Mouse (Mus musculus) Muller cell, postnatal 12 days (primary cell): ENCODE measurements around the gene Nsun4.

ENCODE experiments used
- DNase-seq: peaks from one replicate; pipeline ENCODE4 v3.0.0-alpha.2; 2015; ENCODE audit errors: inconsistent ontology term

Gene Nsun4

GRCm38 (mm10) chr4:116047681-116048080 is 6.0 kb downstream of the Nsun4 start:
- no peak for DNase-seq

GRCm38 (mm10) chr4:116046604-116047003 is 7.1 kb downstream of the Nsun4 start:
- no peak for DNase-seq

DNA sequence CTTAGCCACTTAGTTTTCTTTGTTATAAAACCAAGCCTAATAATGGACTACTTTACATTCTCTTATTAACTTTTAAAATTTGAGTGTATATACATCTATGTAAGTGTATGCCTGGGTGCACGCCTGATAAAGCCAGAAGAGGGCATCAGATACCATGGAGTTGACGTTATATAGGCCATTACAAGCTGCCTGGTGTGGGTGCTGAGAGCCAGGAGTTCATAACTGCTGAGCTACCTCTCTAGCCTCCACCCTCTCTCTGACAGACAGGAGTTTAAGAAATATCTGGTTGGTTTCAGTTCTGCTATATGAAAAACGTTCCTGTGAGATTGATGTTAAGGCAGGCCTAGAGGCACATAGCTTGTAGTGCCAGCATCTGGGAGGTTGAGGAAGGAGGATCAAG is 11.5 kb downstream of the Nsun4 start:
- no peak for DNase-seq

DNA sequence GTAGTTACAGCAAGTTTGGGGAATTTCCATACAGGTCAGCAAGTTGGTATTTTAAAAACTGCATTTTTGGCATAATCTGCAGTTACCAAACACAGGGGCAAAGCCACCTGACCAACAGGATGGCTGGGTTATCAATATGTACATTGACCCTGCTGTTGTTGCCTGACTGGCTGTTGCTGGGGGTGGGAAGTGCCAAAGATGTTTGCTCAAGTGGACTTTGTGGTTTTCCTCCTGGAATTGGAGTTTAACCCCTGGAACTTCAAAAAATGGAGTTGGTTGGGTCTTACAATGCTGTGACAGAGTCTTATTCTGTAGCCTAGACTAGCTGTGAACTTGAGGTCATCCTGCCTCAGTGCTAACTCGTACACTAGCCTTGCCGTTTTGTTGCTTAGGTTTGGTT is 13.2 kb downstream of the Nsun4 start:
- no peak for DNase-seq

GRCm38 (mm10) chr4:116033374-116033773 is 20.3 kb downstream of the Nsun4 start:
- DNase-seq, result no peak

- no peak for DNase-seq
Measured at GRCm38 (mm10) chr4:116032906-116033305, 20.8 kb downstream of the Nsun4 start.

GRCm38 (mm10) chr4:116017902-116018746 is 35.6 kb downstream of the Nsun4 start, which contains the start of gene Faah:
Gene Faah (minus strand): TSS chr4:116017926.
- DNase-seq, result peak; percentile 14

DNA sequence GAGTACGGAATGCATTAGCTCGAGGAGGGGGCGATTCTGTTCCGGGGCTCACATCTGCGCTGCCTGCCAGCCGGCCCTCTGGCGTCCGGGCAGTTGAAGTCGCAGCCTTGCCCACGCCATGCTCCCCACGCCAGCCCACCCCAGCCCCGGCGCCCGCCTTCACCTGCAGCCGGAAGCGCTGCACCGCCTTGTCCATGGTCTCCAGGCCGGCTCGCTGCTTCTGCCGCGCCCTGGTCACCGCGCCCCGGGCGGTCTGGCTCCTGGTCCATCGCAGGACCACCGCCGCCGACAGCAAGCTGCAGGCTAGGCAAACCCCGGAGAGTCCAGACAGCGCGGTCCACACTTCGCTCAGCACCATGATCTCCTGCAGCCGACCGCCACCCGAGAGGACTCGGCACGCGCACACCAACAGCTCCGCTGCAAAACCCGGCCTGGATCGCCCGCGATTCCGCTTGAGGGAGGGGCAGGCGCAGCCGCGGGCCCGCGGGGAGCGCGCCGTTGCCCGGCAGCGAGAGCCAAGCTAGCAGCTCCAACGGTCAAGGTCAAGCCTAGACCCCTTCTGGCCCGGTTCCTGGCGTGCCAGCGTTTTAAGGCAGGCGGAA is 36.3 kb downstream of the Nsun4 start:
- peak; percentile 77 for DNase-seq

- DNase-seq, result no peak
Measured at GRCm38 (mm10) chr4:116016862-116017299, 36.8 kb downstream of the Nsun4 start.

GRCm38 (mm10) chr4:116016396-116016795 is 37.3 kb downstream of the Nsun4 start:
- DNase-seq, result no peak

DNA sequence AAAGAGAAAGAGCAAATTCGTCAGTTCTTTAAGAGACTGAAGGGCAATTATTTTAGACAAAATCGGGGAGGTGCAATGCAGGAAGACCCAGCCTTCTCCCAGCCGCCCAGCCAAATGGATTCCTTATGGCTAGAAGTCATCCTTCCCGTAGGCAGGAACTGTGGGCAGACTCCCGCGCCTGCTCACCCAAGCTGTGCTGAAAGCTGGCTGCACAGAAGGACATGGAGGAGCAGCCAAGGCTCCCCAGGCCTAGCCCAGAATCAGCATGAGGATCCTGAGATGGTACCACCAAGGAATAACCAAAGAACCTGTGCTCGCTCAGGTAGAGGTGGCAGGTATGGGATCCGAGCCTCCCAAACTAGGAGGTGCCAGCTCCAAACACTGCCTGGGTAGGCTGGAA is 37.7 kb downstream of the Nsun4 start:
- DNase-seq, result no peak

DNA sequence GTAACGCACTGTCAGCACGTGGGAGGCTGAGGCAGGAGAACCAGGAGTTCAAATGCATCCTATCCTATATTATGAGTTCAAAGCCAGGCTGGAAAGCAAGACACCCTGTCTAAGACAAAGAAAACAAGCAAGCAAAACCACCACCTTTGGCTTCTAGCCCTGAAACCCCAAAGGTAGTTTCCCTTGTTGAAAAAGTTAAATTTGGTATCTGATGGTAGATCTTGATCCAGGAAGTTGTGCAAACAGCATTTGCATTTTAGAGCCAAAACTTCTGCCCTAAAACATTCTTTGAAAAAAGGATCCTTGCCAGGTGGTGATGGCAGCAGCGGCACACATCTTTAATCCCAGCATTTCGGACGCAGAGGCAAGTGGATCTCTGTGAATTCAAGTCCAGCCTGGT is 38.2 kb downstream of the Nsun4 start:
- no peak for DNase-seq

- no peak for DNase-seq
Measured at GRCm38 (mm10) chr4:116010186-116010585, 43.5 kb downstream of the Nsun4 start.

GRCm38 (mm10) chr4:116001206-116001605 is 52.5 kb downstream of the Nsun4 start:
- DNase-seq, result no peak

- no peak for DNase-seq
Measured at GRCm38 (mm10) chr4:116000671-116001070, 53.0 kb downstream of the Nsun4 start.

- no peak for DNase-seq
Measured at GRCm38 (mm10) chr4:115996729-115997128, 56.9 kb downstream of the Nsun4 start.

DNA sequence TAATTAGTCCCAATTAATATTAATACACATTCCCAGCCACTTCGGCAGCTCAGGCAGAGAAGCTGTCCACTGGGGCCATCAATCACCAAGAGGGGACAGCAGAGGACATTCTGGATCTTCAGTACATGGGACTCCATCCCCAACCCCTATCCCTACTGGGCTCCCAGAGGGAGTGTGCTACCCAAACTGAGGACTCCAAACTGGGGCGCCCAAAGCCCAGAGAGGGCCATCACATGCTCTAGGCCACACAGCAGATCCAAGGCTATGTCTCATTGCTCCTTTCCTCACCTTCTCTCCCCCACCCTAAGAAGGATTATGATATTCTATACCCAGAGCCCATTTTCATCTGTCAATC is 58.3 kb downstream of the Nsun4 start:
- DNase-seq, result no peak

GRCm38 (mm10) chr4:115994662-115995375 is 58.9 kb downstream of the Nsun4 start:
- no peak for DNase-seq

DNA sequence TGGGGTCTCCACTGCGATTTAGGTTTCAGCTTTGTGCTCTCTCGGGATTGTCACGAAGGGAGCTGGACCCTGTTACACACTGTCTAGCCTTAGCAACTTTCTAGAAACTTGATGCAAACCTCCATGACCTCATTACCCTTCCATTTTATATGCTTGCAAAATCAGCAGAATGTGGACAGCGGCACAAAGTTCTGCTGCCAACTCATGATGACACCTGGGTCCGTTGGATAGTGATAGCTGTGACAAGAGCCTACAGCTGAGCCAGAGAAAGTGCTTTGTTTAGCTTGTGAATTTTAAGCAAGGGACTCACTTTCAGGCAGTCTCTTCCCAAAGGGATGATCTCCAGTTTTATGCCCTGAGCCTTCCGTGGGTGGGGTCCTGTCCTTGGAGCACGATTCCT is 64.3 kb downstream of the Nsun4 start:
- no peak for DNase-seq

GRCm38 (mm10) chr4:115987858-115988530 is 65.7 kb downstream of the Nsun4 start:
- no peak for DNase-seq

DNA sequence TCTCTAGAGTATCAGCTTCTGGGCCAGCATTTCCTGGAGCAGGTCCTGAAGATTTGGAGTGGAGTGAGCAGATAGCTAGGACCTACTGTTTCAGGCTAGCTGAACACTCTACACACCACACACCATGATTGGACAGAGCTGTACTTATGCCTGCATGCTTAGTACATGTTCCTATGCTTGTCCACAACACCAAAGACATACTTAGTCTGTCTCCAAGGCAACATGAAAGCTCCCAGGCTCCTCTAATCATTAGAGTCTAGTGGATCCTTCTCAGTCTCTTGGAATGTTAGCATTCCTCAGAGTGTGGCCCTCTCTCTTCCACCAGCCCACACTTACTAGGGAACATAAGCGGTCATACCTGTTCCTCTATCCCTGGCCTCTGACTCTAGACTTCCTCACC is 66.2 kb downstream of the Nsun4 start:
- DNase-seq, result no peak

GRCm38 (mm10) chr4:115984967-115985366 is 68.7 kb downstream of the Nsun4 start:
- DNase-seq, result no peak
